Mouse (Mus musculus) cortical plate, adult 2 months (tissue): ENCODE data around the gene Tenm4. TPM values are rescaled to one million over a fixed set of nuclear protein-coding genes. Genes with fewer than 3 reads are reported as not detected.

ENCODE experiments used
- H3K27ac ChIP-seq: fragments of 200-500 bp; 2 replicates; pipeline ENCODE4 v1.5.1; 2012; ENCODE audit warnings: low read length, control low read depth, inconsistent platforms; ENCODE audit not compliant: insufficient read depth
- H3K4me1 ChIP-seq: fragments of 200-500 bp; 2 replicates; pipeline ENCODE4 v1.6.1; 2011; ENCODE audit warnings: low read length; ENCODE audit not compliant: control insufficient read depth, insufficient read depth
- H3K4me3 ChIP-seq: fragments of 200-500 bp; 2 replicates; pipeline ENCODE4 v1.5.1; 2011; ENCODE audit warnings: mild to moderate bottlenecking, low read length, control low read depth; ENCODE audit not compliant: insufficient read depth
- CTCF ChIP-seq: fragments of 200-500 bp; IDR thresholded peaks from 2 replicates; pipeline ENCODE4 v1.5.1; 2011; ENCODE audit warnings: mild to moderate bottlenecking, control low read depth, low read length; ENCODE audit not compliant: insufficient read depth; ENCODE audit errors: extremely low read depth
- POLR2A ChIP-seq: fragments of 200-500 bp; IDR thresholded peaks from 2 replicates; pipeline ENCODE4 v1.6.1; 2011; ENCODE audit warnings: mild to moderate bottlenecking, low read length, control low read depth; ENCODE audit not compliant: insufficient read depth; ENCODE audit errors: extremely low read depth
- polyA plus RNA-seq: library from polyadenylated mRNA; depleted of rRNA; stranded (reverse); fragments of >200 nt; gene quantifications from 2 replicates; pipeline ENCODE4 v1.2.3, GENCODE M21; 2012

Tenm4 gene
- polyA plus RNA-seq, 1 experiment, result 30.2 TPM

GRCm38 (mm10) chr7:96654206-96654605, 483.2 kb downstream of the Tenm4 start:
- H3K27ac ChIP-seq, result no peak overlapping the region
- peaks cover 10% of the 10 kb centered on the region for H3K4me1 ChIP-seq
- H3K4me3 ChIP-seq, result no peak overlapping the region
- TF ChIP-seq CTCF (0 out of 2 replicates have a peak, but pooled peaks have one; percentile 9), POLR2A (no peak)

- Histone ChIP-seq H3K4me1 (peaks cover 10% of the 10 kb centered on the region), H3K4me3 (no peak overlapping the region), H3K27ac (no peak overlapping the region)
- TF ChIP-seq POLR2A, result no peak
- TF ChIP-seq CTCF, result no peak
Observed at GRCm38 (mm10) chr7:96655096-96655716, 484.2 kb downstream of the Tenm4 start.

- TF ChIP-seq CTCF (no peak), POLR2A (no peak)
- peaks cover 3% of the 10 kb centered on the region for H3K4me1 ChIP-seq
- no peak overlapping the region for H3K4me3 ChIP-seq
- no peak overlapping the region for H3K27ac ChIP-seq
Observed at GRCm38 (mm10) chr7:96657101-96657830, 486.2 kb downstream of the Tenm4 start.

- Histone ChIP-seq H3K27ac (no peak overlapping the region), H3K4me3 (no peak overlapping the region)
- TF ChIP-seq CTCF, result no peak
- TF ChIP-seq POLR2A, result no peak
Observed at GRCm38 (mm10) chr7:96657857-96658580, 487.0 kb downstream of the Tenm4 start.

GRCm38 (mm10) chr7:96660907-96661306, 489.9 kb downstream of the Tenm4 start:
- Histone ChIP-seq H3K4me3 (no peak overlapping the region), H3K27ac (no peak overlapping the region), H3K4me1 (peaks cover 1% of the 10 kb centered on the region; the same call in 1 of the 2 replicates)
- no peak for TF ChIP-seq CTCF
- no peak for TF ChIP-seq POLR2A

More at GRCm38 (mm10) chr7:96657857-96658580, 487.0 kb downstream of the Tenm4 start:
- H3K4me1 ChIP-seq, result peaks cover 1% of the 10 kb centered on the region; the same call in 1 of the 2 replicates

GRCm38 (mm10) chr7:96661352-96662169, 490.5 kb downstream of the Tenm4 start:
- Histone ChIP-seq H3K27ac (no peak overlapping the region), H3K4me3 (no peak overlapping the region), H3K4me1 (peaks cover 1% of the 10 kb centered on the region; the same call in 1 of the 2 replicates)
- no peak for TF ChIP-seq CTCF
- TF ChIP-seq POLR2A, result no peak

GRCm38 (mm10) chr7:96663336-96663735, 492.3 kb downstream of the Tenm4 start:
- H3K27ac ChIP-seq, result no peak overlapping the region
- TF ChIP-seq CTCF (no peak), POLR2A (no peak)
- peaks cover 1% of the 10 kb centered on the region; the same call in 1 of the 2 replicates for H3K4me1 ChIP-seq
- H3K4me3 ChIP-seq, result no peak overlapping the region

- H3K4me3 ChIP-seq, result no peak overlapping the region
- no peaks in the 10 kb centered on the region; the same call in 1 of the 2 replicates for H3K4me1 ChIP-seq
- H3K27ac ChIP-seq, result no peak overlapping the region
- TF ChIP-seq CTCF (no peak), POLR2A (no peak)
Observed at GRCm38 (mm10) chr7:96666366-96666896, 495.4 kb downstream of the Tenm4 start.
